Mouse (Mus musculus) right cerebral cortex, adult 18-20 months (tissue): Measurements from ENCODE around the gene Cnbp.

Experiments used
- DNase-seq: peaks from one replicate; pipeline ENCODE4 v3.0.0; 2022; ENCODE audit warnings: mixed read lengths

Cnbp gene

DNA sequence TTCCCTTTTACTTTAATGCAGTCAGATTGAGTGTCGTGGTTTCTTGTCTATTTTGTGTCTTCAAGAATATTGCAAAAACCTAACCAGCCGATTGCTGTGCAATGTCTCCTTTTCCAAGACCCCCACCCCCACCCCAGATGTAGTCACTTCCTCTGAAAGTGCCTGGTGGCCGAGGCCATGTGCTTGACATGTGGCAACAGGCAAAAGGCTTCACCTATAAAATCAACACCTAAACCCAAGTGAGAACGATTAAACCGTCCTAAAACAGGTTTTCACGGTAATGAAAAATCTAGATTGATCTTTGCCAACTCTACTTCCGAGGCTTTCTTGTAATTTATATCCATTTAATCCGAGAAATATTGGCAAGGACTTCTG, 1.1 kb downstream of the Cnbp start:
- DNase-seq, result no peak

DNA sequence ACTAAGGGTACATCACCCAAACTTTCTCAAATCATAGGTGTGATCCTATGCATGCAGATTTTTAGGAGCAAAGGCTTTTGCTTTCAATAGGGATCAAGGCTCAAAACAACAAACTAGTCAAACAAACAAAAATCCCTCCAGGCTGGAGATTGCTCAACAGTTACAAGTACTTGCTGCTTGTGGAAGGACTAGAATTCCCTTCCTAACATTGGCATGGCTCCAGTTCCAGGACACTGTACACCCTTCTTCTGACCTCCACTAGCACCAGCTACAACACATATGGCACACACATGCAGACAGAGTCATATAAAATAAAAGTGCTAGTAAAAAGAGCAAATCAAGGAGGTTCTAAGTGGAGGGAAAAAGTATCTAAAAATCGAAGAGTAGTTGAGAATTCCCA, 4.1 kb downstream of the Cnbp start:
- no peak for DNase-seq

DNA sequence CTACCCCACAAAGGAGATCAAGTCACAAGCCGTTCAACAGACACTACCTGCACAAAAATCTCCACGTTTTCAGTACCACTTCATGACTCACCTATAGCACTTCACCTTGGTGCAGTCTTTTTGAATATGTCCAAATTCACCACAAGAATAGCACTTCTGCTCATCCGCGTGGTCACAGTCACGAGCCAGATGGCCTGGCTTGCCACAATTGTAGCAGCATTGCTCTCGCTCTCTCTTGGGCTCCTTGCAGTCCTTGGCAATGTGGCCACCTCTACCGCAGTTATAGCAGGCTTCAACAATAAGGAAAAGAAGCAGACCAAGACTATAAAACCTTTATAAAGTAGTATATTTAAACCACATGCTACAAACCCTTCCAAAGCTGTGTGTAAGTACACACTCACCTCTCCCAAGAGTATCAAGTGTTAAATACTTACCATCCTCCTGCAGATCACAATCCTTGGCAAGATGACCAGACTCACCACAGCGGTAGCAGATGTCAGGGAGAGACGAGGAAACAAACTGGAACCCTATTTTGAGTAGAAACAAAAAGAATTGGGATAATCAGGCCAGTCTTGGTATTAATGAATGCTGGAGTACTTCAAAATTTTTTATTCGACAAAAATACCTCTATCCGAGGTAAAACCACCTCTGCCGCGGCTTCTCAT, 5.7 kb downstream of the Cnbp start:
- no peak for DNase-seq

DNA sequence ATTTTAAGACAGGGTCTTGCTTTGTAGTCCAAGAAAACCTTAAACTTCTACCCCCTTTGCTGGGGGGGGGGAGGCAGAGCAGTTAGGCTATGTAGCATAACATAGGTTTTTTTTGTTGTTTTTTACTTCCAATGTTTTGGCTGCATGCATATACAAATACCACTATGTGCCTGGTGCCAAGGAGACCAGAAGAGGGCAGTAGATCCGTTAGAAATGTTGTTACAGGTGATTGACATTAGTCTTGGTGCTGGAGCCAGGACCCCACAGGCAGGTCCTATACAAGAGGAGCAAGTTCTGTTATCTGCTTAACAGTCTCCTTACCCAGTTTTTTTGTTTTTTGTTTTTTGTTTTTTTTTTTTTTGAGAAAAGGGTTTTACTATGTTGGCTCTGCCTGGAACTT, 8.7 kb downstream of the Cnbp start:
- no peak for DNase-seq

DNA sequence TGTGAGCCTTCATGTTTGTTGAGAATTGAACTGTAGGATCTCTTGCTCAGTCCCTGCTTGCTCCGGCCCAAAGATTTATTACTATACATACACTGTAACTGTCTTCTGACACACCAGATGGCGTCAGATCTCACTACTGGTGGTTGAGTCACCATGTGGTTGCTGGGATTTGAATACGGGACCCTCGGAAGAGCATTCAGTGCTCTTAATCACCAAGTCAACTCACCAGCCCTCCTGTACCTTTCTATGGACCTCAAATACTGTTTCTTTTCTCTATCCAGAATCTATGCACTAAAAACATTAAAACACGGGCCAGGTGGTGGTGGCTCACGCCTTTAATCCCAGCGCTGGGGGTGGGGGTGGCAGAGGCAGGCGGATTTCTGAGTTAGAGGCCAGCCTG, 9.3 kb downstream of the Cnbp start:
- no peak for DNase-seq

DNA sequence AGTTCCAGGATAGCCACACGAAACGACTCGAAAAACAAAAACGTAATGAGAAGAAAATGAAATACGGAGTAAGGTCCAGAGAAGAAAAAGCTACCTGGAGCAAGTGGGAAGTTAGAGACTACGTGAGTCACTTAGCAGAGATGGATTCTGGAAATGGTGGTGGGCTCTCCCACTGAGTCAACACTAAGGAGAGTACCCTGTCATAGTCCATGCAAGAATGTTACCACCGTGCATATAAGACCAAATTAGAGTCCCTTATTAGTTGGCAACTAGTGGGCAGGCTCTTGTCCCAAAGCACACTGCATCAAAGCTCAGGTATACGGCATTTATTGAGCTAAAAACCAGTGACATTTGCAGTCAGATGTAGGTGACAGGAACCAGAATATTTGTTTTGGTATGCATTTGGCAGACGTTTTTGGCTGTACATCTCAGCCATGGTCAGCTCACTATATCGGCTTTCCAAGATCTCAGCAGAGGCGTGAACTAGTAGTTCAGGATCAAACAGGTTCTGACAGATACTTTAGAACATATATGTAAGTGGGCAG, 11.0 kb downstream of the Cnbp start:
- DNase-seq, result no peak

DNA sequence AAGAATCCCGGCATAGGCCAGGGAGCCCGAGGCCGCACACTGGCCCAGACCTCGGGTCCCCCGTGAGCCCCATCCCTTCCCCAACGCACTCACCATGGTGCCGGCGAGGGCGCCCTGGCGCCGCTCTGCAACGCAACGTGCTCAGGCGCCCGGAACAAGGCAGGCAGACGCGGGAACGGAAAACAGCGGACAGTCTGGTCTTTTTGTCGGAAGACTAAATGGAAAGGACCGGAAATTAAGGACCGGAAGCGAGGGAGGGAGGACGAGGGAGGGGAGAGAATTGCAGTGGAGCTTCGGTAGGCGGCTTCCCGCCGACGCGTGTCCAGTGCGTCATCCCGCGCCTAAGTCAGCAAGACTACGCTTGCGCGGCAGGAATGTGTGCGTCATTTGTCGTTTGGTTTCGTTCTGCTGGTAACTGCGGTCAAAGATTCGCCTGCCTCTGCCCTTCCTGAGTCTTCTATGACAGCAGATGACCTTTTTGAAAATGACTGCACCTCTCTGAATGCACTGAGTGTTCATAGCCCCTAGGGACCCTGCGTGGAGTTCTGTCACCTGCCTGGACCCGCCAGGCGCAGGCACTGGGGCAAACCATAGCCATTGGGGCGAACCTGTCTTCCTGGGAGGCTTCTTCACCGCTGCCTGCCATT, 12.2 kb downstream of the Cnbp start, which contains the start of gene Isy1:
Isy1 (minus strand) TSS at position 248 of the 647 bp plus-strand sequence.
- DNase-seq, result peak; percentile 98

DNA sequence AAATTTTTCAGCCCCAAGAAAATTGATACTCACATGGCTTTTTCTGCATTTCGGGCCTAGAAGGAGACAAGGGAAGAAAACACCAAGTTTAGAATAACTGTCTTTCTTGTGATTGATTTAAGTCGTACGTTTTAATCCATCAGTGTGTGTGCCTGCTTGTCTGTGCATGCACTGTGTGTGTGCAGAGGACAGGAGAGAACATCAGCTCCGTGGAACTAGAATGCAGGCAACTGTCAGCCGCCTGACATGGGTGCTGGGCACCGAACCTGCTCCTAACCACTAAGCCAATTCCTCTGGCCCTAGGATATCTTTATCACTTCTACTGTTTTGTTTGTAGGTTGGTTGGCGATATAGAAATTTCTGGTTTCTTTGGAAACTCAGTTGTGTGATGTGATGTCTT, 15.2 kb downstream of the Cnbp start, which contains the start of gene Gm45140:
Gm45140 (minus strand) TSS at position 101 of the 400 bp plus-strand sequence.
- DNase-seq, result no peak

DNA sequence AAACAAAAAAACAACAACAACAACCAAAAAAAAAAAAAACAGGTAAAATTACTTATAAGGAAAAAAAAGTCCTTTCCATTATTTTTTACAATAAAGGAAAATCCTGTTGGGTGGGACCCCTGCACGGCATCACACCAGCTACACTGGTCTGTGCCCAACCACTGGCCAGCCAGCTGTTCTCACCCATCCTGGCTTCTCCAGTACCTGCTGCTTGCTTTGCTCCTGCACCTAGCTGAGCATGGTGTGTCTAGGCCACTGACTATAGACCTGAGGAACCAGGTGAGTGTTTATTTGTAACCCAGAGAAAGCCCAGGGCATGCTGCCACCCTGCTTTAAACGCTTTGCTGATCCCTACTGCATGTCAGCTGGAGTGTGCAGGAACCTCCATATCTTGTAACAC, 30.5 kb downstream of the Cnbp start:
- no peak for DNase-seq

DNA sequence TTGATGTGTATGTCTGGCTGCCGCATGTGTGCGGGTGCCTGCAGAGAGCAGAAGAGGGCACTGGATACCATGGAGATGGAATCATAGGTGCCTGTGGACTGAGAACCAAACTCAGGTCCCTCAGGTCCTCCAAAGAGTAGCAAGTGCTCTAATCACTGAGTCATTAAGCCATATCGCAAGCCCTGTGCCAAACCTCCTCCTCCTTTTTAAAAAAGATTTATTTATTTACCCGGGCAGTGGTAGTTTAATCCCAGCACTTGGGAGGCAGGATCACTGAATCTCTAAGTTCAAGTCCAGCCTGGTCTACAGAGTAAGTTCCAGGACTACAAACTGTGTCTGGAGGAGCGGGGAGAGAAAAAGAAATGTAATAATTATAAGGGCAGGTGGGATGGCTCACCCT, 36.4 kb downstream of the Cnbp start:
- DNase-seq, result no peak

DNA sequence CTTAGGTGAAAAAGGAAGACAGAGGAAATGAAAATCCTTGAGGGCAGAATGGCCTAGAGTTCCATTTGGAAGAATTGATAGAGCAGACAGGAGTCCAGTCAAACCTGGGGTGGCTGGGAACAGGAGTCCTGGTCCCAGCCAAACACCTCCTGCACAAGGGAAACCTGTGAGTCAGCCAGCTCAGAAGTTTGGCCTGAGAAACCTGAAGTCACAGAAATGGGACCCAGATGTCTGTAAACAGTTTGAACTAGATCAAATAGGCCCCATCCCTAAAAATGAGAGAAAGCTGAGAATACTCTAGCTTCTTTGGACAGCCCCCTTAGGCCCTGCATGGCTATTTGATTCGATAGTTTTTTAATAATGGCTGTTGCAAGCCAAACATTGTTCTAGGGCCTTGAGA, 38.2 kb downstream of the Cnbp start:
- no peak for DNase-seq

DNA sequence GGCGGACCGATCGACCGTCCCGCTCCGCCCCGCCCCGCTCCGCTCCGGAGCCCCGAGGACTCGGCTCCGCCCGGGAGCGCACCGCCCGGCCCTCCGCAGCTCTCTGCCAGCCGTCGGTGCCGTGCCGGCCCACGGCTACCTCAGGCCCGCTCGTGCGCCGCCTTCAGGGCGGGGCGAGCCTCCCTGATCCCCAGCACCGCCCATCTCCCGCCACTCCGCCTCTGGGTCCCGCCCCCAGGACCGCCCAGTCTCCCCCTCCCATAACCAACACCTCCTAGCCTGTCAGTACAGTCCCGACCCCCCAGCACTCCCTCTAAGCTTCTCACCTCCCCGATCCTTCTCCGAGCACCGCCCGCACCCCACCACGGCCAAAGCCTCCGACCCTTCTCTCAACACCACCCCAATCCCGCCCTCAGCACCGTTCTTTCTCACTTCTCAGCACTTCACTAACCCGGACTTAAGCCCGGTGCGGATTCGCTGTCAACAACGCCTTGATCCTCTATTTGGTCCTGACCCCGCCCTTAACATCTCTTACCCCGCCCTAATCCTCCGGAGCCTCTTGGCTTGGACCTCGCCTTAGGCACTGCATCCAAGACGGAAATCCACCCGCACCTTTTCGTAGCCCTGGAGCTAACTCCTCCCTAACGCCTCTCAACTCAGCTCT, 39.1 kb downstream of the Cnbp start, which contains the start of gene Rab43:
Rab43 (minus strand) TSS at position 490 of the 664 bp plus-strand sequence.
- DNase-seq, result peak; percentile 92

DNA sequence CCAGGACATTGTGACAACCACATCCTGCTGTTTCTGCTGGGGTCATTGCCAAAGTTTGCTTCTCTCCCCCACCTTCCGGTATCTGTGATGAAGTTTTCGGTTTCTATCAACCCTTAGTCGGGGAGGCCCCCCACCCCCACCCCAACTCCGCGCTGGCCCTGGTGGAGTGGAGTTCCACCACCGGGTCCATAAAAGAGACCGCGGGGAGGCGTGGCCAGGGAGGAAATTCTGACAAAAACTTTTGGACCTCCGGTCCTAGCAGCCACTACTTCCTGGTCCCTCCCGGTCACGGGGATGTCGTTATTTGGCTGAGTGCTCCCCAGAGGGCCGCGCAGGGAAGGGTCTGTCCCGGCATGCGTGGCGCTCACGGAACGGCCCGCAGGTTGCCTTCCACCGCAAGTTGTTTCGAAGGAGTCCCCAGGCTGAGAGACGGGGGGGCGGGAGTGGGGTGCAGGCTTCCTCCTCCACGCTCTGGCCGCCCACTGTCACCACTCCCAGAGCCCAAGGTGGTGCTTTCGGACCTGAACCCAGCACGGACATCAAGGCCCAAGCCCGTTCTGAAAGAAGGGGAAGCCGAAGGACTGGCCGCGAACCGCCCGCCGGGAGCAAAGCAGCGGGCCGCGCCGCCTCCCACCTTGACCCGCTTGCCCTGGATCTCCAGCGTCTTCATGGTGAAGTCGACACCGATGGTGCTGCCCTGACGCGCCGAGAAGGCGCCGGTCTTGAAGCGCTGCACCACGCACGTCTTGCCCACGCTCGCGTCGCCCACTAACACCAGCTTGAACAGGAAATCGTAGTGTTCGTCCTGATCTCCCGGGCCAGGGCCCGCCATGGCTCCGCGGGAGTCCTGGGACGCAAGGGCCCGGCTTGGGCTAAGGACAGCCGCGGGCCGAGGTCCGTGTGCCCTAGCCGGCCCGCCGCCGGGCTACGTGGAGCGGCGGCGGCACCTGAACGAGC, 39.9 kb downstream of the Cnbp start:
- DNase-seq, result peak; percentile 55

DNA sequence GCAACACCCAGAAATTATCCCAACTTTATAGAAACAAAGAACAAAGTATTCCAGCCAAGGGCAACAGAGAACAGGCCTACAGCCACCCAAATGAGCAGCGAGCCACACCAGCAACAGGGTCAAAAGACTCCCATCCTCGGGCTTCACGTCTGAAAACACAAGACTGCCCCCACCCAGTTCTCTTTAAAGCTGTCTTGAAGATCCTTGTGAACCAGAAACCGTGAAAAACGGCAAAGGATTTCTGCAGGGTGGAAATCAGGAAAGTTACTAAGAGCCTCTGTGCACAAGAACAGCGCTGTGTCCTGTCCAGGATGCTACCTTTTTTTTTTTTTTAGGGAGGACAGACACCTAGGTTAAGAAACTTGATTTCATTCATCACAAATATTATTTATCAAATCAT, 40.6 kb downstream of the Cnbp start:
- no peak for DNase-seq

DNA sequence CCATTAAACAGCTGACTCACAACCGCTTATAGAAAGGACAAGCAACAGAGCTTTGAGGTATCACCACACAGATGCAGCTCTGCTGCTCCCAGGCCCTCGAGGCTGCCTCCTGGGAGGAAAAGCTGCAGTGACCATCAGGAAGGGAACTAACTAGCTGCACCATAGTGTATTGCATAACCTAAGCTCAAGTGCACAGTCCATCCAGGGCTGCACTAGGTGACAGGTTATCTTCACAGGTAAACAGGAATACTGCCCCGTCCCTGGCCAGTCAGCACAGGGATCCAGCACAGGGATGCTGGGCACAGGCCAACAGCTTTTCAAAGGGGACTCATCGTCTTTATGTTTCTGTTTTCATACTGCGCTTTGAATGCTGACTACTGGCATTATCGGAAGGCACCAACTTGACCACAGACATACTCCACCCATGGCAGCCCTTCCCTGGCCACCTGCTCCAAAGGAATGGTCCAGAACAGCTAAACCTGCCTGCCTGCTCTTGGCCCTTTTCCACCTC, 41.2 kb downstream of the Cnbp start:
- no peak for DNase-seq

DNA sequence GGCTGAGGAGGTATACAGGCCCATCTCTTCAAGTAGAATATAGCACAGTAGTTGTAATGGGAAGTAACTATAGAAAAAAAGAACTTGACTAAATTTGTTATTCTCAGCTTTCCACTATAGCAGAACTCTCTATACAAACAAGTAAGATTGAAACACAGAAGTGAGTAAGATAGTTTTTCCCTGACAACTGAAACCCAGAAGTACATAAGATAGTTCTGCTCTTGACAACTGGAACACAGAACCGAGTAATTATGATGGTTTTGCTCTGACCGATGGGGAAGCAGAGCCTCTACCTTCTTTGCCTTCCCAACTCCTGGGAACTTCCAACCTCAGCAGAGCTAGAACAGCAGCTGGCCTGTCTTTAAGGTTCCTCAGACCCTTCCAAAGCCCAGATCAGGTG, 41.8 kb downstream of the Cnbp start:
- no peak for DNase-seq

DNA sequence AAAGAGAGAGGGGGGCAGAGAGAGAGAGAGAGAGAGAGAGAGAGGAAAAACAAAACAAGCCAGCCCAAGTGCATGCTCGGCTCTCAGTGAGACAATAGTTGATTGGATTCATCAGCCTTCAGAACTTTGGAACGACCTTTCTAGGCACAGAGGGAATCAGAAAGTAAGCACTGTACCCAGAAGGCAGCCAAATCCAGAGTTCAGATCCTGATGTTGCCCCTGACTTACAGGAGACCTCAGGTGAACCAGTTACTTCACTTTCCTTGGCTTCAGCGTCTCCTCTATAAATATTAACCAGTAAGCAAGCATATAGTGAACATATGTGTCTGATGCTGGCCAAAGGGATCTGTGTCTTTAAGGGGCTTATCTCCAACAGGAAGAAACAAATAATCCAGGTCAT, 42.4 kb downstream of the Cnbp start:
- DNase-seq, result no peak

DNA sequence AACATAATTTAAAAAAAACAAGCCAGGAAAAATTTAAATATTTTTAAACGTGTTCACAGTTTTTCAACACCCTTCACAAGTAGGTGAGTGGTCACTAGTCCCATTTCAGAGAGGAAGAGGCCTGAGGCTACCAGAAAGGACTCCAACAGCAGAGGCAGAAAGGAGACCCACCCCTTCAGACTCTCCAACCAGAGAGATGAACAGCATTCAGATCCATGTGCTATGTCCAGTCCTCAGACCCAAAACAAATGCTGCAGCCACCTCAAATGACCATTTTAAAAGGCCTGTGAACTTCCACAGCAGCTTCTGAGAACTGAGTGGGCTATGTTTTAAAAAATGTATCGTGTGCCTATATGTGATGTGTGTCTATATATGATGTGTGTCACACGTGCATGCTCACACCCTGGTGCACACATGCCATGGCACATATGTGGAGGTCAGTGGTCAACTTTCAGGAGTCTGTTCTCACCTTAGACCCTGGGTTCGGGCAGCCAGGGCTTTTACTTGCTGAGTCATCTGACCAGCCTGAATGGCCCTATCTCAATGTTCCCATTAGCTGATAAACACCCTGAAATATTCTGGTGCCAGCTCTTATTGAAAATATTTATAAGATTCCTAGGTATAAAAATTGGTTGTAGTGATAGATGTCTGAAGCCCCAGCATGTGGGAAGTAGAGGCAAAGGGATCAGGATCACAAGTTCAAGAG, 43.0 kb downstream of the Cnbp start:
- no peak for DNase-seq

DNA sequence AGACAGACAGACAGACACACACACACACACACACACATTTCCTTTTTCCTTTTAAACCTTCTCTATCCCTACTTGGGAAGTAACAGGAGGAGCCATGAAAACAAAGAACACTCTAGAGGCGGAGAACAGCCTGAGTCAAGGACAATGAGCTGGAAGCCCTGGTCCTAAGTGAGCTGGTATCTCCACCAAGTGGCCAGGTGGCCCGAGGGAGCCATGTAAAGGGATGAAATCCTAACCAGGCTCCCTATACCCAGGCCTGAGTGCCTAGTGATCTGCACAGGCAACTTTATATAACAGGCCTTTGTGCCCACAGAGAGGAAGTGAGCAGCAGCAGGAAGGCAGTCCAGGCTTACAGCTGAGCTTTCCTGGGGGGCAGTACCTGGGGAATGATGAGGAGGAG, 44.0 kb downstream of the Cnbp start:
- DNase-seq, result no peak

DNA sequence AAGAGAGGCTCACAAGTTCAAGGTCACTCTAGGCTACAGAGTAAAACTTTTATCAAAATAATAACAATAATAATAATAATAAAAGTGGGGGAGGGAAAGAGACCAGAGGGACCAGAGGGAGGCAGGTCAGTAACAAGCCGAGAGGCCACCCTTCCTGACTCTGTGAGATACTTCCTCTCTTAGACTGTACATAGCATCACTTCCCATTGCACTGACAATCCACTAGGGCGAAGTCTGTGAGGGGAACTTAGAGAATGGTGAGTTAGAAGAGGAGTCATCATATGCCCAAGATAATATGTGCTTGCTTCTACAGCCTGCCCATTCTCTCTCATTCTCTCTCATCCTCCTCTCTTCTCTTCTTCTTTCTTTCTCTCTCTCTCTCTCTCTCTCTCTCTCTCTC, 44.9 kb downstream of the Cnbp start:
- no peak for DNase-seq

DNA sequence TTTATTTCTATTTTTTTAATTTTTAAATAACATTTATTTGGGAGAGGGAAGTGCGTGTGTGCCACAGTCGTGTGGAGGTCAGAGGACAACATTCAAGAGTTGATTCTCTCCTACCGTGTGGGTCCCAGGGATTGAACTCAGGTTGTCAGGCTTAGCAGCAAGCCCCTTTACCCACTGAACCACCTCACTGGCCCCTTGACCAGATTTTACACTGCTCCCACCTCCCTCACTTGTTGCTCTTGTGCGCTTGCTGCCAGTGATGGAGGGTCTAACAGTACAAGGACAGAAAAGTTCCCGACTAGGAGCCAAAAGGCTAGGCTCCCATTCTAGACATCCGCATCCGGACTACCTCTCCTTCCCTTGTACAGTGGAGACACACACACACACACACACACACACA, 45.5 kb downstream of the Cnbp start:
- DNase-seq, result no peak

DNA sequence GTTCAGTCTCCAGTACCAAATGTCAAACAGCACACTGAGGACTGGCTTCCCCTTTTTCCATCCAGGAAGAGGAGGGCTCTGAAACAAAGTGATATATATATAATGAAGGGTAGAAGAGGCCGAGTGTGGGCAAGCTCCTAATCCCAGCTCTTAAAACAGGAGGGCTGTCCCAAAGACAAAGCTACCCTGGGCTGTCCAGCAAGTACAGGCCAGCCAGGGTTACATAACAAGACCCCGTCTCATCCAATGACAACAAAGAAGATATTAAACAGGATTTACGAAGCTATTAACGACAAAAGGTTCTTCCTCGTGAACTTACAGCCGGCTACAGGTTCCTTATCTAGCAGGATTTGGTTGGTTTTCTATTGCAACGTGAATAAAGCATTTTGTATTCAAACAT, 46.0 kb downstream of the Cnbp start:
- no peak for DNase-seq
